Mouse (Mus musculus): Measurements from ENCODE around the gene Map7.

Gene Map7

GRCm38 (mm10) chr10:20148130-20148772 is at the start of gene Map7:
Map7 (plus strand) TSS chr10:20148471.
- no peak for DNase-seq (ENCODE audit: low spot score in 2 of 2)

- no peak for DNase-seq (ENCODE audit: low spot score in 2 of 2)
These were observed 46.8 kb upstream of the Map7 start for GRCm38 (mm10) chr10:20101456-20101855.

- DNase-seq (ENCODE audit: low spot score in 2 of 2): peak; percentile 19 to 48
These were observed 43.9 kb upstream of the Map7 start for GRCm38 (mm10) chr10:20104271-20104931.

- no peak for DNase-seq (ENCODE audit: low spot score in 2 of 2)
These were observed 42.7 kb upstream of the Map7 start for GRCm38 (mm10) chr10:20105575-20105974.

GRCm38 (mm10) chr10:20107031-20107430 is 41.2 kb upstream of the Map7 start:
- no peak for DNase-seq (ENCODE audit: low spot score in 2 of 2)

GRCm38 (mm10) chr10:20111508-20111907 is 36.8 kb upstream of the Map7 start:
- DNase-seq (ENCODE audit: low spot score in 2 of 2): no peak

- no peak for DNase-seq (ENCODE audit: low spot score in 2 of 2)
These were observed 36.0 kb upstream of the Map7 start for GRCm38 (mm10) chr10:20112026-20112973.

- no peak for DNase-seq (ENCODE audit: low spot score in 2 of 2)
These were observed 28.5 kb upstream of the Map7 start for GRCm38 (mm10) chr10:20119504-20120425.

- DNase-seq (ENCODE audit: low spot score in 2 of 2): no peak
These were observed 26.3 kb upstream of the Map7 start for GRCm38 (mm10) chr10:20121981-20122380.

GRCm38 (mm10) chr10:20123401-20123800 is 24.9 kb upstream of the Map7 start:
- DNase-seq (ENCODE audit: low spot score in 2 of 2): peak; percentile 16 to 34

- no peak for DNase-seq (ENCODE audit: low spot score in 2 of 2)
These were observed 23.7 kb upstream of the Map7 start for GRCm38 (mm10) chr10:20124576-20124975.

GRCm38 (mm10) chr10:20125226-20125625 is 23.0 kb upstream of the Map7 start:
- peak in 1 of 2 experiments; percentile 27 for DNase-seq (ENCODE audit: low spot score in 2 of 2)

- DNase-seq (ENCODE audit: low spot score in 2 of 2): no peak
These were observed 15.2 kb upstream of the Map7 start for GRCm38 (mm10) chr10:20132933-20133652.

- no peak for DNase-seq (ENCODE audit: low spot score in 2 of 2)
These were observed 12.8 kb upstream of the Map7 start for GRCm38 (mm10) chr10:20135350-20136058.

GRCm38 (mm10) chr10:20136505-20136904 is 11.8 kb upstream of the Map7 start:
- DNase-seq (ENCODE audit: low spot score in 2 of 2): no peak

- no peak for DNase-seq (ENCODE audit: low spot score in 2 of 2)
These were observed 6.9 kb upstream of the Map7 start for GRCm38 (mm10) chr10:20141376-20141775.

- peak; percentile 40 to 41 for DNase-seq (ENCODE audit: low spot score in 2 of 2)
These were observed 476 bp downstream of the Map7 start for GRCm38 (mm10) chr10:20148773-20149120.

GRCm38 (mm10) chr10:20149121-20149834 is 1.0 kb downstream of the Map7 start:
- peak in 1 of 2 experiments; percentile 10 for DNase-seq (ENCODE audit: low spot score in 2 of 2)

GRCm38 (mm10) chr10:20149835-20150355 is 1.6 kb downstream of the Map7 start:
- DNase-seq (ENCODE audit: low spot score in 2 of 2): no peak
